Mouse (Mus musculus) Patski (cell line): Measurements from ENCODE around the gene Git2. TPM values are rescaled to one million over a fixed set of nuclear protein-coding genes. Genes with fewer than 3 reads are reported as not detected.

Experiments
- ATAC-seq: fragments of 100-300 bp; one replicate; pipeline ENCODE4 v1.8.0; 2021
- CTCF ChIA-PET: fragments of 350-600 bp; sonication (Branson Sonifier 250); formaldehyde crosslinking; loops from one replicate; lab custom pipeline; 2022; ENCODE audit warnings: inconsistent platforms; lab: Charles Lee
- POLR2A ChIA-PET: fragments of 350-600 bp; sonication (Branson Sonifier 250); formaldehyde crosslinking; loops from one replicate; lab custom pipeline; 2022; ENCODE audit warnings: antibody characterized with exemption, inconsistent platforms; lab: Charles Lee
- DNase-seq: peaks from one replicate; pipeline ENCODE4 v3.0.0-alpha.2; 2011; ENCODE audit warnings: low read depth, low spot score
- H3K27me3 ChIP-seq: fragments of 371-371 bp; one replicate; pipeline ENCODE4 v1.5.1; 2021
- CTCF ChIP-seq: fragments of 100-300 bp; IDR thresholded peaks from one replicate; pipeline ENCODE4 v1.5.1; 2021
- in situ Hi-C: fragments of 300-500 bp; cut with MboI; formaldehyde crosslinking; loops from 3 replicates; pipeline ENCODE4 v1.11.1; 2018; ENCODE audit warnings: low pct_unique_long_range_greater_than_20kb, mixed read lengths
- polyA plus RNA-seq: library from polyadenylated mRNA; unstranded; gene quantifications from one replicate; pipeline ENCODE4 v1.2.3, GENCODE M21; 2021

The Git2 gene
- 53.6 TPM for polyA plus RNA-seq

DNA sequence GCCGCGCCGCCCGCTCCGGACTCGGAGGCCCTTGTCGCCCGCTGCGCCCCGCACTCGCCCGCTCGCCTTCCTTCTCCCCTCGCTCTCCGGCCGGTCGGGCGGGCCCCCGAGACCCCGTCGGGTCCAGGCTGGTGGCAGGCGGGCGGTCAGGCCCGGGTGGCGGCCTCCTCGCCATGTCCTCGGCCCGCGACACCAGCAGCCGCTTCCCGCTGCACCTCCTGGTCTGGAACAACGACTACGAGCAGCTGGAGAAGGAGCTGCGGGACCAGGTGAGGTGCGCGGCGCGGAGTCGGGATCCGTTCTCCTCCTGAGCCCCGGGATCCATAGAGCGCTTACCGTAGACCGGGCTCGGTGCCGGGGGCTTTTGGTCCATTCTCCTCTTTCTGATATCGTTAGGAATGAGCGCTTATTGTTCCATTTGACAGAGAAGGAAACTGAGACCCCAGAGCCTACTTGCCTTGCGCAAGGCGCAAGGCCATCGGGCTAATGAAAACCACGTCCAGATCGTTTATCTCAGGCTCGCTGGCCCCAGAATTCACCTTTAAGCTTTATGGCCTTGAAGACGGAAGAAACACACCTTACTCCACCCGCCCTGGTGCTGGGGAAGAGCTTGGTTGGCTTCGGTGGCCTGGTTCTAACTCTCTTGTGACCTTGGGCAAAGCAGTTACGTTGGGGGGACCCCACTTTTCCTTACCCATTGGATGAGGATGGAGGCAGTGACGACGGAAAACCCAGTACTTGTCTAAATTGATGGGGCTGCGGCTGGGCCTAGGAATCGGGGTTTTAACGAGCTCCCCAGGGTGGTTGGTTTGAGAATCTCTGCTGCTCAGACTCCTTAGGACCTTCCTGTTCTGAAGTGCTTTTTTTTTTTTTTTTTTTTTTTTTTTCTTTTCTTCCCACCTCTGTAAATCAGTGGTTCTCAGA is at the start of gene Git2:
Gene Git2, minus strand, starts transcription at position 462 of the 924 bp plus-strand sequence.
- no peaks in the 10 kb centered on the region for H3K27me3 ChIP-seq
- ATAC-seq (no peak), DNase-seq (no peak)
- TF ChIP-seq CTCF = no peak
- CTCF ChIA-PET = interaction anchor here (0.7 to 1.2 kb wide), 3 partner anchors 13 to 21 kb away, joined by 3 to 4 read pairs (median 3); no protein-coding TSS in a partner anchor
- in situ Hi-C loops = no loop called here
- POLR2A ChIA-PET = interaction anchor here (0.5 to 1.2 kb wide), 4 partner anchors 58 to 517 kb away, joined by 3 to 5 read pairs (median 4); no protein-coding TSS in a partner anchor

GRCm38 (mm10) chr5:114824197-114824596 is 48.9 kb upstream of the Git2 start:
- H3K27me3 ChIP-seq = no peaks in the 10 kb centered on the region
- ChIA-PET CTCF (no interaction called here), POLR2A (no interaction called here)
- no peak for ATAC-seq
- in situ Hi-C loops = no loop called here
- DNase-seq = no peak
- peak; percentile 91 for TF ChIP-seq CTCF

DNA sequence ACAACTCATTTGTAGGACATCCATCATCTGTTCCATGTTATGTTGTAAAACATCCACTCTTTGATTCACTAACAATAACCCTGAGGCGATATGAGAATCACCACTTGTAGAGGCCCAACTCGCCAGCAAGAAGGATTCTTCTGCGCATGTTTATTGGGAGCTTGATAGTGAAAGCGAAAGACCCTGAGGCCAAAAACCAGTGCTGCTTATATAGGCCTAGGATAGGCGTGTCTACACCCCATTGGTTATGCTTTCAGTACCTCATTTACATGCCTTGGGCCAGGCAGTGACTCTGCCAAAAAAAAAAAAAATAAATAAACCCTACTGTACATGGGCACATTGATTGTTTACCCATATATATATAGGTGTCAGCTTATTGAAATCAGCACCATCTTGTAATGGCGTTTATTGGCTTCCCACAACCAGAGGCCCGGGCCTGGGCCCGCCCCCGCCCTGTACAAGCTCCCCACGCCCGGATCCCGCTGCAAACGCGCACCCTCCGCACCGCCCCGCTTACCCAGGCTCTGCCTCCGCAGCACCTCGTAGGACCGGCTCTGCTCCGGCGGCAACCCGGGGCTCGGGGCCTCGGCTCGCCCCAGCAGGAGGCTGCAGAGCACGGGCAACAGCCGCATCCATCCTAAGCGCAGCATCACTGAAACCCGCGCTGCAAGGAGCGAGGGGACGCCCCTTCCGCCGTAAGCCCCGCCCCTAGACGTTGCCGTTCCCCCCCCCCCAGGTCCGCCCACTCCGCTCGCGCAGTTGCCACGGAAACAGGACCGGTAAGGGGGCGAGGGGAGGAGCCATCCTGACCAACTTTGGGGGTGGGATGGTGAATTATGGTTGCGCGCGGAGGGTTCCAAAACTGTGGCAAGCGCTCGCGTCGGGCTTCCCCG is 47.7 kb upstream of the Git2 start, which contains the start of gene 1500011B03Rik:
Gene 1500011B03Rik, minus strand, starts transcription at position 673 of the 893 bp plus-strand sequence.
- ChIA-PET POLR2A (no interaction called here), CTCF (no interaction called here)
- DNase-seq (no peak), ATAC-seq (no peak)
- in situ Hi-C loops = no loop called here
- no peak for TF ChIP-seq CTCF
- H3K27me3 ChIP-seq = no peaks in the 10 kb centered on the region

- no peak for ATAC-seq
- ChIA-PET POLR2A (no interaction called here), CTCF (no interaction called here)
- no peak for DNase-seq
- H3K27me3 ChIP-seq = no peaks in the 10 kb centered on the region
- in situ Hi-C loops = no loop called here
- no peak for TF ChIP-seq CTCF
Observed at GRCm38 (mm10) chr5:114818124-114818523, 42.8 kb upstream of the Git2 start.

- no peak for TF ChIP-seq CTCF
- in situ Hi-C loops = no loop called here
- no peaks in the 10 kb centered on the region for H3K27me3 ChIP-seq
- no peak for ATAC-seq
- no peak for DNase-seq
- POLR2A ChIA-PET = no interaction called here
- CTCF ChIA-PET = no interaction called here
Observed at GRCm38 (mm10) chr5:114816599-114816998, 41.3 kb upstream of the Git2 start.

DNA sequence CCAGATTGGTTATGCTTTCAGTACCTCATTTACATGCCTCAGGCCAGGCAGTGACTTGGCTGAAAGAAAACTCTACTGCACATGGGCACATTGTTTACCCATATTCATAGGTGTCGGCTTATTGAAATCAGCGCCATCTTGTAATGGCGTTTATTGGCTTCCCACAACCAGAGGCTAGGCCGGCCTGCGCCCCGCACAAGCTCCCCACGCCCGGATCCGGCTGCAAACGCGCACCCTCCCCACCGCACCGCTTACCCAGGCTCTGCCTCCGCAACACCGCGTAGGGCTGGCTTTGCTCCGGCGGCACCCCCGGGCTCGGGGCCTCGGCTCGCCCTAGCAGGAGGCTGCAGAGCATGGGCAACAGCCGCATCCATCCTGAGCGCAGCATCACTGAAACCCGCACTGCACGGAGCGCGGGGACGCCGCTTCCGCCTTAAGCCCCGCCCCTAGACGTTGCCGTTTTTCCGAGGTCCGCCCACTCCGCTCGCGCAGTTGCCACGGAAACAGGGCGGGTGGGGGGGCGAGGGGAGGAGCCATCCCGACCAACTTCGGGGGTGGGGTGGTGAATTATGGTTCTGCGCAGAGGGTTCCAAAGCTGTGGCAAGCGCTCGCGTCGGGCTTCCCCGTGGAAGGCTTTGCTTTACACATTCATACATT is 38.3 kb upstream of the Git2 start:
- CTCF ChIA-PET = no interaction called here
- in situ Hi-C loops = no loop called here
- ATAC-seq (peak; percentile 82), DNase-seq (no peak)
- TF ChIP-seq CTCF = no peak
- no peaks in the 10 kb centered on the region for H3K27me3 ChIP-seq
- POLR2A ChIA-PET = interaction anchor here (0.7 kb wide), 1 partner anchor 13 kb away, joined by 3 read pairs; no protein-coding TSS in a partner anchor

DNA sequence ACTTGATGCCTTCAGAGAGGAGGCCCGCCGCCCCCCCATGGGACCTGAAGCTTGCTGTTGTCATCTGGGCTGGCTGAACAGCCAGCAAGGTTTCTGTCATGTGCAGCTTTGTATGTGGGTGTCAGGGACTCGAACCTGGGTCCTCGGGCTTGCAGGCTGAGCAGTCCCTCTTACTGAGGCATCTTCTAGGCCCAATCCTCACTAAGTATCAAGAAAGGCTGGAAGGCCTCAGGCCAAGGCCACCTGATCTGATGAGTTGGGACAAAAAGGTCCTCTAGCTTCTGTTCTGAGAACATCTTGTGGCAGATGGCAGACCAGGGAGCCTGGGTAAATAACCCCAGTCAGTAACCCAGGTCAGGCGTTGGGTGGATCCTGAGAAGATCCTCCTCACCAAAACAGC is 34.5 kb upstream of the Git2 start:
- CTCF ChIA-PET = no interaction called here
- no peaks in the 10 kb centered on the region for H3K27me3 ChIP-seq
- DNase-seq (no peak), ATAC-seq (no peak)
- POLR2A ChIA-PET = no interaction called here
- in situ Hi-C loops = no loop called here
- no peak for TF ChIP-seq CTCF

DNA sequence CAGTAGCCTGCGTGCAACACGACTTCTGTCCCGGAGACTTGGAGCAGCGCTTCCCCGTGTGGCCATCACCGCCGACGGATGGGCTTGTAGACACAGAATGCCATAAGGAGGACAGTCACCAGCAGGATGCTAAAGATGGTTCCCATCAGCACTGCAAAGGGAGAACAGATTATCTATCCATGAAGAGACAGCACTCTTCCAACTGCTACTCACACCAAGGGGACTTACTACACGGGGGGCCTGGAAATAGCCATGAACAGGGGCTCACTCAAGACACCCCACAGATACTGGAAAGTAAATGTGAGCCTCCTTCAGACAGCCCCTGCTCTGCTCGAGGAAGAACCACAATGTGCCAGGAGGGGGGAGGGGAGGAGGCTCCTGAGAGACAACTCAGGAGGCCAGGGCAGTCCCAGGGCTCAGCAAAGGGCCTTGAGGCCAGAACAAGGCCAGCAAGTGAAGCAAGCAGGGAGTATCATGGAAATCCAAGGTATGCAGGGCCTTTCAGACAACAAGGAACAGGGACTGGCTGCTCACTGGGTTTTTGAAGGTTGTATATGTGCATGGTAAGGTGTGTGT is 34.0 kb upstream of the Git2 start:
- no peak for DNase-seq
- in situ Hi-C loops = no loop called here
- H3K27me3 ChIP-seq = no peaks in the 10 kb centered on the region
- CTCF ChIA-PET = no interaction called here
- ATAC-seq = no peak
- no peak for TF ChIP-seq CTCF
- POLR2A ChIA-PET = no interaction called here

DNA sequence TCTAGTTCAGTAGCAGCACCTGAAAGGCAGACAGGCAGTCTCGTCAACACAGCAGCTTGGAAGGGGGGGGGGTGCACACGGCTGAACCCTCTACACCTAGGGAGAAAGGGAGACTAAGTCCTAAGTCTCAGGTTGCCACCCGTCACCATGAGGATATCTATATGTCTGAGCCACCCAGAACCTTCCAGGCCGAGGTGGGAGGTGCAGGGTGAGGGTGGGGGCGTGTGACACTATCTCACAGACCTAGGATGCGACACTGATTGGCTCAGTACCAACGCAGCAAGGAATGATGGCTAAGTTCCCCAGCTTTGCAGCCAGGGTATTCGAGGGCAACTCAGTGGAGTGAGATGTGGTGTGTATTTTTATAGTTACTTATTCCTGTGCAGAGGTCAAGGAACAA is 33.1 kb upstream of the Git2 start:
- DNase-seq (no peak), ATAC-seq (no peak)
- in situ Hi-C loops = no loop called here
- CTCF ChIA-PET = no interaction called here
- no peaks in the 10 kb centered on the region for H3K27me3 ChIP-seq
- no peak for TF ChIP-seq CTCF
- POLR2A ChIA-PET = no interaction called here

DNA sequence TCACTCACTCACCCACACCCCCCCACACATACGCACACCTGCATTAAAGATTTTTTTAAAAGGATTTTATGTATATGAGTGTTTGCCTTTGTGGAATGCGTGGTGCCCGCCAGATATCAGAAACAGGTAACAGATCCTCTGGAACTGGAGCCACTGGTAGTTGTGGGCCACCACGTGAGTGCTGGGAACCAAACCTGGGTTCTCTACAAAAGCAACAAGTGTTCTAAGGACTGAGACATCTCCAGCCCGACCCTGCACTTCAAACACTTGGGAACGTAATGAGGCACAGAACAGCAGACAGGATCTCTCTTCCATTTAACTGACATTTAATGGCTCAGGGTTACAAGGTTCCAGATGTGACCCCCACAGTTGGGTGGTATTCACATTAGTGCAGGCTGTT is 32.6 kb upstream of the Git2 start:
- H3K27me3 ChIP-seq = no peaks in the 10 kb centered on the region
- TF ChIP-seq CTCF = no peak
- ChIA-PET CTCF (no interaction called here), POLR2A (no interaction called here)
- DNase-seq = no peak
- ATAC-seq = no peak
- in situ Hi-C loops = no loop called here
